Mouse (Mus musculus): ENCODE measurements around the gene Tbc1d22a. TPM values are rescaled to one million over a fixed set of nuclear protein-coding genes. Genes with fewer than 3 reads are reported as not detected.

Tbc1d22a gene
- polyA plus RNA-seq, 1 experiment from 2014 or later: 16.6 TPM

- no peak overlapping the region for H3K4me2 ChIP-seq (replicated peaks; ENCODE audit: low read depth, low read length)
- H3K4me3 ChIP-seq (ENCODE audit: low read length): no peak overlapping the region
- H3K27me3 ChIP-seq (ENCODE audit: insufficient read depth, low read length): no peaks in the 10 kb centered on the region
- no peak overlapping the region for H3K9ac ChIP-seq (replicated peaks; ENCODE audit: low read length)
- H3K27ac ChIP-seq (ENCODE audit: low read length): no peak overlapping the region
- WGBS: 96% methylated on average over 1 of the region's 1 CpGs
- no peaks in the 10 kb centered on the region for H3K9me3 ChIP-seq (ENCODE audit: low read length)
- peaks cover 18% of the 10 kb centered on the region for H3K4me1 ChIP-seq (ENCODE audit: insufficient read depth, low read length)
- no peak for ATAC-seq (ENCODE audit: low FRiP score, low TSS enrichment)
- H3K36me3 ChIP-seq (ENCODE audit: insufficient read depth, low read length): no peaks in the 10 kb centered on the region
These were observed 69.0 kb downstream of the Tbc1d22a start for GRCm38 (mm10) chr15:86283238-86283637.

GRCm38 (mm10) chr15:86285296-86285695 lies 71.0 kb downstream of the Tbc1d22a start:
- no peak for ATAC-seq (ENCODE audit: low FRiP score, low TSS enrichment)
- Histone ChIP-seq H3K9me3 (ENCODE audit: low read length) (no peaks in the 10 kb centered on the region), H3K9ac (replicated peaks; ENCODE audit: low read length) (no peak overlapping the region), H3K27me3 (ENCODE audit: insufficient read depth, low read length) (no peaks in the 10 kb centered on the region), H3K27ac (ENCODE audit: low read length) (no peak overlapping the region), H3K36me3 (ENCODE audit: insufficient read depth, low read length) (no peaks in the 10 kb centered on the region), H3K4me1 (ENCODE audit: insufficient read depth, low read length) (peaks cover 7% of the 10 kb centered on the region; the same call in 1 of the 2 replicates), H3K4me3 (ENCODE audit: low read length) (no peak overlapping the region), H3K4me2 (replicated peaks; ENCODE audit: low read depth, low read length) (no peak overlapping the region)
- 94% methylated on average over 2 of the region's 2 CpGs for WGBS

GRCm38 (mm10) chr15:86290074-86290473 lies 75.8 kb downstream of the Tbc1d22a start:
- ATAC-seq (ENCODE audit: low FRiP score, low TSS enrichment): no peak
- H3K27me3 ChIP-seq (ENCODE audit: insufficient read depth, low read length): no peaks in the 10 kb centered on the region
- no peak overlapping the region for H3K9ac ChIP-seq (replicated peaks; ENCODE audit: low read length)
- no peak overlapping the region for H3K4me2 ChIP-seq (replicated peaks; ENCODE audit: low read depth, low read length)
- no peak overlapping the region for H3K4me3 ChIP-seq (ENCODE audit: low read length)
- no peaks in the 10 kb centered on the region for H3K36me3 ChIP-seq (ENCODE audit: insufficient read depth, low read length)
- WGBS: 82% methylated on average over 3 of the region's 3 CpGs
- H3K9me3 ChIP-seq (ENCODE audit: low read length): no peaks in the 10 kb centered on the region
- H3K4me1 ChIP-seq (ENCODE audit: insufficient read depth, low read length): 0 out of 2 replicates have a peak, but pooled peaks cover 3% of the 10 kb centered on the region
- no peak overlapping the region for H3K27ac ChIP-seq (ENCODE audit: low read length)

- 0 out of 2 replicates have a peak, but pooled peaks cover 5% of the 10 kb centered on the region for H3K4me1 ChIP-seq (ENCODE audit: insufficient read depth, low read length)
- H3K4me3 ChIP-seq (ENCODE audit: low read length): no peak overlapping the region
- ATAC-seq (ENCODE audit: low FRiP score, low TSS enrichment): 0 out of 2 replicates have a peak, but pooled peaks have one; percentile 63
- H3K27ac ChIP-seq (ENCODE audit: low read length): no peak overlapping the region
- no peaks in the 10 kb centered on the region for H3K36me3 ChIP-seq (ENCODE audit: insufficient read depth, low read length)
- no peaks in the 10 kb centered on the region for H3K27me3 ChIP-seq (ENCODE audit: insufficient read depth, low read length)
- 60% methylated on average over 6 of the region's 6 CpGs for WGBS
- no peak overlapping the region for H3K9ac ChIP-seq (replicated peaks; ENCODE audit: low read length)
- H3K4me2 ChIP-seq (replicated peaks; ENCODE audit: low read depth, low read length): no peak overlapping the region
- H3K9me3 ChIP-seq (ENCODE audit: low read length): no peaks in the 10 kb centered on the region
These were observed 78.0 kb downstream of the Tbc1d22a start for GRCm38 (mm10) chr15:86292288-86292687.

- ATAC-seq (ENCODE audit: low FRiP score, low TSS enrichment): peak; percentile 31; the same call in 1 of the 2 replicates
These were observed 80.2 kb downstream of the Tbc1d22a start for GRCm38 (mm10) chr15:86294426-86294825.

GRCm38 (mm10) chr15:86295722-86296288 lies 81.5 kb downstream of the Tbc1d22a start:
- ATAC-seq (ENCODE audit: low FRiP score, low TSS enrichment): no peak
- no peaks in the 10 kb centered on the region for H3K27me3 ChIP-seq (ENCODE audit: insufficient read depth, low read length)

More at GRCm38 (mm10) chr15:86294426-86294825, 80.2 kb downstream of the Tbc1d22a start:
- Histone ChIP-seq H3K9ac (replicated peaks; ENCODE audit: low read length) (no peak overlapping the region), H3K4me3 (ENCODE audit: low read length) (no peak overlapping the region), H3K9me3 (ENCODE audit: low read length) (no peaks in the 10 kb centered on the region), H3K27me3 (ENCODE audit: insufficient read depth, low read length) (no peaks in the 10 kb centered on the region), H3K4me2 (replicated peaks; ENCODE audit: low read depth, low read length) (no peak overlapping the region), H3K27ac (ENCODE audit: low read length) (no peak overlapping the region), H3K36me3 (ENCODE audit: insufficient read depth, low read length) (no peaks in the 10 kb centered on the region), H3K4me1 (ENCODE audit: insufficient read depth, low read length) (0 out of 2 replicates have a peak, but pooled peaks cover 5% of the 10 kb centered on the region)
- WGBS: 67% methylated on average over 3 of the region's 3 CpGs

GRCm38 (mm10) chr15:86297281-86297680 lies 83.0 kb downstream of the Tbc1d22a start:
- Histone ChIP-seq H3K4me3 (ENCODE audit: low read length) (no peak overlapping the region), H3K4me2 (replicated peaks; ENCODE audit: low read depth, low read length) (no peak overlapping the region), H3K9ac (replicated peaks; ENCODE audit: low read length) (no peak overlapping the region), H3K27me3 (ENCODE audit: insufficient read depth, low read length) (no peaks in the 10 kb centered on the region), H3K9me3 (ENCODE audit: low read length) (no peaks in the 10 kb centered on the region), H3K36me3 (ENCODE audit: insufficient read depth, low read length) (0 out of 2 replicates have a peak, but pooled peaks cover 3% of the 10 kb centered on the region), H3K27ac (ENCODE audit: low read length) (no peak overlapping the region), H3K4me1 (ENCODE audit: insufficient read depth, low read length) (0 out of 2 replicates have a peak, but pooled peaks cover 2% of the 10 kb centered on the region)
- no peak for ATAC-seq (ENCODE audit: low FRiP score, low TSS enrichment)
- WGBS: 95% methylated on average over 1 of the region's 1 CpGs

More at GRCm38 (mm10) chr15:86295722-86296288, 81.5 kb downstream of the Tbc1d22a start:
- H3K4me2 ChIP-seq (replicated peaks; ENCODE audit: low read depth, low read length): no peak overlapping the region
- 80% methylated on average over 4 of the region's 4 CpGs for WGBS
- H3K4me3 ChIP-seq (ENCODE audit: low read length): no peak overlapping the region
- no peaks in the 10 kb centered on the region for H3K36me3 ChIP-seq (ENCODE audit: insufficient read depth, low read length)
- no peaks in the 10 kb centered on the region for H3K9me3 ChIP-seq (ENCODE audit: low read length)
- 0 out of 2 replicates have a peak, but pooled peaks cover 2% of the 10 kb centered on the region for H3K4me1 ChIP-seq (ENCODE audit: insufficient read depth, low read length)
- no peak overlapping the region for H3K9ac ChIP-seq (replicated peaks; ENCODE audit: low read length)
- H3K27ac ChIP-seq (ENCODE audit: low read length): no peak overlapping the region

GRCm38 (mm10) chr15:86303876-86304275 lies 89.6 kb downstream of the Tbc1d22a start:
- H3K27ac ChIP-seq (ENCODE audit: low read length): no peak overlapping the region
- no peaks in the 10 kb centered on the region for H3K9me3 ChIP-seq (ENCODE audit: low read length)
- no peak for ATAC-seq (ENCODE audit: low FRiP score, low TSS enrichment)
- 0 out of 2 replicates have a peak, but pooled peaks cover 3% of the 10 kb centered on the region for H3K36me3 ChIP-seq (ENCODE audit: insufficient read depth, low read length)
- no peak overlapping the region for H3K4me2 ChIP-seq (replicated peaks; ENCODE audit: low read depth, low read length)
- H3K4me1 ChIP-seq (ENCODE audit: insufficient read depth, low read length): no peaks in the 10 kb centered on the region
- H3K4me3 ChIP-seq (ENCODE audit: low read length): no peak overlapping the region
- WGBS: 96% methylated on average over 1 of the region's 1 CpGs
- H3K9ac ChIP-seq (replicated peaks; ENCODE audit: low read length): no peak overlapping the region
- no peaks in the 10 kb centered on the region for H3K27me3 ChIP-seq (ENCODE audit: insufficient read depth, low read length)

GRCm38 (mm10) chr15:86304861-86305260 lies 90.6 kb downstream of the Tbc1d22a start:
- H3K27ac ChIP-seq (ENCODE audit: low read length): no peak overlapping the region
- H3K4me2 ChIP-seq (replicated peaks; ENCODE audit: low read depth, low read length): no peak overlapping the region
- H3K9ac ChIP-seq (replicated peaks; ENCODE audit: low read length): no peak overlapping the region
- 89% methylated on average over 3 of the region's 3 CpGs for WGBS
- H3K4me1 ChIP-seq (ENCODE audit: insufficient read depth, low read length): no peaks in the 10 kb centered on the region
- 0 out of 2 replicates have a peak, but pooled peaks cover 3% of the 10 kb centered on the region for H3K36me3 ChIP-seq (ENCODE audit: insufficient read depth, low read length)
- H3K9me3 ChIP-seq (ENCODE audit: low read length): no peaks in the 10 kb centered on the region
- no peak overlapping the region for H3K4me3 ChIP-seq (ENCODE audit: low read length)
- ATAC-seq (ENCODE audit: low FRiP score, low TSS enrichment): no peak
- no peaks in the 10 kb centered on the region for H3K27me3 ChIP-seq (ENCODE audit: insufficient read depth, low read length)

GRCm38 (mm10) chr15:86305290-86305689 lies 91.0 kb downstream of the Tbc1d22a start:
- H3K9me3 ChIP-seq (ENCODE audit: low read length): no peaks in the 10 kb centered on the region
- no peak overlapping the region for H3K9ac ChIP-seq (replicated peaks; ENCODE audit: low read length)
- no peak overlapping the region for H3K27ac ChIP-seq (ENCODE audit: low read length)
- H3K4me1 ChIP-seq (ENCODE audit: insufficient read depth, low read length): no peaks in the 10 kb centered on the region
- H3K36me3 ChIP-seq (ENCODE audit: insufficient read depth, low read length): 0 out of 2 replicates have a peak, but pooled peaks cover 3% of the 10 kb centered on the region
- ATAC-seq (ENCODE audit: low FRiP score, low TSS enrichment): no peak
- no peaks in the 10 kb centered on the region for H3K27me3 ChIP-seq (ENCODE audit: insufficient read depth, low read length)
- H3K4me2 ChIP-seq (replicated peaks; ENCODE audit: low read depth, low read length): no peak overlapping the region
- 86% methylated on average over 3 of the region's 3 CpGs for WGBS
- H3K4me3 ChIP-seq (ENCODE audit: low read length): no peak overlapping the region

All from kidney, embryonic 16.5 days (tissue).